Mouse (Mus musculus): ENCODE measurements at regions not wholly inside any gene's neighbourhood (a gene's known extent, or its start where the extent isn't known, plus 50 kb on each side); places are given as distances from the start of the nearest gene placed in this dataset.

DNA sequence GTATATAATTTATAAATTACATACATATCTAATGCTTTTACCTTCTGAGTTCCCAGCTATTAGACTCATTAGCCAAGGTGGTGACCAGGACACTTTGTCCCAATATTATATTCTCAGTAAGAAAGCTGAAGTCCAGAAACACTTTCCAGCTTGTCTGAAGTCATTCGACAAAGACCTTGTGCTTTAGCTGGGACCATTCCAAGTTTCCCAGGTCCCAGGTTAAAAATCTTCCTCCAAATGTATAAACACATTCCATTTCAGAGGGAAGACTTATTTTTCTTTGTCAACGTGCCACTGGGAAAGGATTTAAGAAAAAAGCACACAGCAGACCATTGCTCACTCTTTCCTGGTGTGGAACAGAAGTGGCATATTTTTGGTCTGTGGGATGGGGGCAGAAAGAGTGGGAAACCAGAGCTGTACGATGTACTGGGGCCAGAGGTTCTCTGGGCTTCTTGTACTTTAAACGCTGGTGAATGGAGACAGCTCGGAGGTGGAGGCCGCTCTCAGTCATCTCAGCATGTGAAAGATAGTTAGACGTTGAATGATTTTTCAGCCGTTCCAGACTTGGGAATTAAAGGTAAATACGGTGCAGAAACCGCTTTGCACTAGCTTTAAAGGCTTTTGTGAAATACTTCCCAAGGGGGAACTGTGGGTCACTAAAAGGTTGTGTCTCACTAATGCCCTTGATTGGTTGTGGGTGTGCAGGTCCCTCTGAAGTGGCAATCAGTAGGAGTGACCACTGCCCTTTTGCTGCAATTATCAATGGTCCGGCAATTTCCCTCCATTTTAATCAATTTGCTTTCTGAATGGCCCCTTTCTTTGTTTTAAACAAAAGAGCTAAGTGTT is 261.2 kb upstream of the A1bg start:
- TF ChIP-seq POLR2A (IDR thresholded peaks at IDR 0.05; ENCODE audit: borderline replicate concordance, extremely low read depth, insufficient read depth, insufficient read length, poor library complexity, severe bottlenecking) (no peak), CTCF (IDR thresholded peaks at IDR 0.05; ENCODE audit: borderline replicate concordance, extremely low read depth, insufficient read depth, insufficient read length) (no peak)
- DNase-seq (ENCODE audit: low read depth): peak; percentile 31

DNA sequence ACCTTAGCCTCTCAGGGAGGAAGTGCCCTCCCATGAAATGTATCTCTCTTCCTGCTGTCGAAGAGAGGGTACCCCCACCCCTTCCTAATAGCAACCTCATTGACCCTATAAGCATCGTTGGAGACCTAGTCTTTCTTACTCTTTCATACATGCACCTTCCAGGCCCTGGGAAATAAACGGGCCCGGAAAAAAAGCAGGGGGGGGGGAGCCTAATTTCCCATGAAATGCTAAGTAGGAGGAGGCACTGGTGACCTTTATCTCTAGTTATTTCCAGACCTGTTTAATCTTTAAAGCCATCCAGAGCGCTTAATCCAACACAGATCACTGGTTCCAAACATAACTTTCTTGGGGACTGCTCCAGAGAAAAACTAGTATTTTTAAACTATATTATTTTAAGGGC is 260.5 kb upstream of the A1bg start:
- no peak for TF ChIP-seq POLR2A (IDR thresholded peaks at IDR 0.05; ENCODE audit: borderline replicate concordance, extremely low read depth, insufficient read depth, insufficient read length, poor library complexity, severe bottlenecking)
- no peak for TF ChIP-seq CTCF (IDR thresholded peaks at IDR 0.05; ENCODE audit: borderline replicate concordance, extremely low read depth, insufficient read depth, insufficient read length)
- DNase-seq (ENCODE audit: low read depth): no peak

DNA sequence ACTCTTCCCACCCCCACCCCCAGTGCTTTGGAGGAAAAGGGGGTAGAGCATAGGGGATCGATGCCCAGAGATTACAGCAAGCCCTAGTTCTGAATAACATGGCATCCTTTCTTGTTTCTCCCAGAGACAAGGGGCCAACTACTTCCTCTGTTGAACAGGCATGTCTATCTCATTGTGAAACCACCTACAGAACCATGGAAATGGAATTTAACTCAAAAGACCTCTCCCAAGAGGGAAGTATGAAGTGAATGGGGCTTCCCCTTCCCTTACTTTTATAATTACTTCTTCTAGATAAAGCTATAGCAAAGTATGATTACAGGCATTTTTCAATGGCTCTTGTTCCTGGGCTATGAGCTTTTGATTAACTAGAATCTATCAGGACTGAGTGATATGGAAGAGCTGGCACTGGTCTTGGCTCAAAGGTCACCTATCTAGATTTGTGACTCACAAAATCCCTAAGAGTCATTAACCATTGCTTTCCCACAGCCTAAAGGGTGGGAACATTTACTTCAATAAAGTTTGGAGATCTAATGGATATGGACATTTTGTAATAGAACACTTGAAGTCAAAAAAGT is 246.1 kb upstream of the A1bg start:
- TF ChIP-seq CTCF (IDR thresholded peaks at IDR 0.05; ENCODE audit: borderline replicate concordance, extremely low read depth, insufficient read depth, insufficient read length) (no peak), POLR2A (IDR thresholded peaks at IDR 0.05; ENCODE audit: borderline replicate concordance, extremely low read depth, insufficient read depth, insufficient read length, poor library complexity, severe bottlenecking) (no peak)
- no peak for DNase-seq (ENCODE audit: low read depth)

DNA sequence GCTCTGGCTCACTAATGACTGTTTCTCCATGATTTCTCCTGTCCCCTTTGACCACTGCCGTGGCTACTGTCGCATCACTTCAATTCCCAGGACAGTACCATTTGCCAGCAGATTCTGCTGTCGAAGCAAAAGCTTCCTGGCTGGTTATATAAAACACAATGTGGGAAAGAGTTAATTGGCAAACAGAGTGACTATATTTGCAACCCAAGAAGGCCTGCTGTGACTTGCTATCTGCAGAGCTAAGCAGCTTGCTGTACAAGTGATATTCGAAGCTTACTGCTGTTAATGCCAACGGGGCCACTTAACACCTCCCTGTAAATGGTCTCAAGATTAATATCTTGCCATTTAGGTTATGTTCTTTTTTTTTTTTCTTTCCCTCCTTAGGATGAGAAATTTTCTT is 242.2 kb upstream of the A1bg start:
- peak; percentile 77 for DNase-seq (ENCODE audit: low read depth)

DNA sequence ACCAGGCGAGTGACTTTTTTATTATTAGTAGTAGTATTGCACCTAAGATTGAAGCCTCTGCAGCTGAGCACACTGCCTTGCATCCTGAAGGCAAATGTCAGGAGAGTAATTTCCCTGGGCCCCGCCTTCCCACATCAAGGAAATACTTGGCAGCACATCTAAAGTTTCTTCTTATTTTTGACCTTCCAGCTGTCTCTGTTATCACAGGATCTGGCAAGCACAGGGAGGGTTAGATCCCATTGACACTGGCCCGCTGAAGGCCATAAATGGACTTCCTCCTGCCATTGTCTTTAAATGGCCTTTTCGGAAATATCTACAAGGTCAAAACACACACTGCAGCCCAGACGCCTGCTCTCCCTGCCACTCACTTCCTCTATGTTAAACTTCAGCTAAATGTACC is 238.6 kb upstream of the A1bg start:
- DNase-seq (ENCODE audit: low read depth): no peak
- TF ChIP-seq POLR2A (IDR thresholded peaks at IDR 0.05; ENCODE audit: borderline replicate concordance, extremely low read depth, insufficient read depth, insufficient read length, poor library complexity, severe bottlenecking) (no peak), CTCF (IDR thresholded peaks at IDR 0.05; ENCODE audit: borderline replicate concordance, extremely low read depth, insufficient read depth, insufficient read length) (no peak)

More for the DNA sequence above, 242.2 kb upstream of the A1bg start:
- no peak for TF ChIP-seq POLR2A (IDR thresholded peaks at IDR 0.05; ENCODE audit: borderline replicate concordance, extremely low read depth, insufficient read depth, insufficient read length, poor library complexity, severe bottlenecking)
- no peak for TF ChIP-seq CTCF (IDR thresholded peaks at IDR 0.05; ENCODE audit: borderline replicate concordance, extremely low read depth, insufficient read depth, insufficient read length)

DNA sequence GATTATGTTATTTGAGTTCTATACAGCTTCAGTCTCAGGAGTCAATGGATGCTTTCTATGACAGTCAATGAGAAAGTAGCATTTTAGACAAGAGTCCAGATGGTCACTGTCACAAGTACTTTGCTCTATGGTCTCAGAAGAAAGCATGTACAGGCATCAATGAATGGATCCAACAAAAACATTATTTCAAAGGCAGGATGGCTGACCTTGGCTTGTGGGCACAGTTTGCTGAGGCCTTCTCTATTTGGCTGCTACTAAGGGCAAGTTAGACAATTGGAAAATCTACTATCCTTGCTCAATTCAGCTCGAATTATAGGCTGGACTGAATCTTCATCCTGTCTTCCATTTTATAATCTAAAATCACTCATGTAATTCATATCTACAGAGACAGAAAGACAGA is 237.9 kb upstream of the A1bg start:
- DNase-seq (ENCODE audit: low read depth): no peak
- TF ChIP-seq POLR2A (IDR thresholded peaks at IDR 0.05; ENCODE audit: borderline replicate concordance, extremely low read depth, insufficient read depth, insufficient read length, poor library complexity, severe bottlenecking) (no peak), CTCF (IDR thresholded peaks at IDR 0.05; ENCODE audit: borderline replicate concordance, extremely low read depth, insufficient read depth, insufficient read length) (no peak)

DNA sequence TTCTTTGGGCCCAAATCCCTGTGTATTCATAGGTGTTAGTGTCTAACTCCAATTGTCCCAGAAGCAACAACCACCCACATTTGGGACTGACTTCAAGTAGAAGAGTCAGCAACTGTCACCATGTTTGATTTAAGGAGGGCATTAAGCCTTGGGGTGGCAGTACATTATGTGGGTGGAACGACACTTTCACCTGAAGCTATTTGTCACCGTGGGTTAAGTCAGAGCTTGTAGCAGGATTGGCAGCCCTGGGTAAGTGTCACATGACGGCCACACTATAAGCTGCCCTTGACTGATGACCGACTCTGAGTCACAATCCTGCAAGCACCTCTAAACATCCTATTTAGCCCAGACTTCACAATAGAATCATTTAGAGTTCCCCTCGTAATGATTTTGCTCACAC is 236.7 kb upstream of the A1bg start:
- TF ChIP-seq POLR2A (IDR thresholded peaks at IDR 0.05; ENCODE audit: borderline replicate concordance, extremely low read depth, insufficient read depth, insufficient read length, poor library complexity, severe bottlenecking) (no peak), CTCF (IDR thresholded peaks at IDR 0.05; ENCODE audit: borderline replicate concordance, extremely low read depth, insufficient read depth, insufficient read length) (no peak)

DNA sequence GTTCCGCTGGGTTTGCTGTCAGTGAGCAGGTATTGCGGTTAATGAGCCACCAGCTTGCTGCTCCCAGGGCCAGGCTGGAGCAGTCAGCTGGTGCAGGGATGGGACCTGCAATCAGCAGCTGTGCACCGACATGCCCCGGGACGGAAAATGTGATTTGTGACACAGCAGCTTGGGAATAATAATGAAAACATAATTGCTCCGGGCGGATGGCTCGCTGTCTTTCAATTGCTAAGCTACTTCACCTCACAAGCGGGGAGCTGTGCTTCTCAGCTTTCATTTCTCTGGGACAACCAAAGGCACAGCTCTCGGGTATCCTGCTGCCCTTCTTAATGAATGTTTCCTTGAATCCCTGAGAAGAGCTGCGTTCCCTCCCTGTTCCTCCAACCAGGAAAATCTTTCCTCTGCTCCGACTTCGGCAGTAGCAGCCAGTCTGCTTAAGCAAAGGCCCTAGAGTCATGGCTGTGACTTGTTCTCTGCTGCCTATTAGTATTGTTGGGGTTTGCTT is 235.3 kb upstream of the A1bg start:
- TF ChIP-seq CTCF (IDR thresholded peaks at IDR 0.05; ENCODE audit: borderline replicate concordance, extremely low read depth, insufficient read depth, insufficient read length) (no peak), POLR2A (IDR thresholded peaks at IDR 0.05; ENCODE audit: borderline replicate concordance, extremely low read depth, insufficient read depth, insufficient read length, poor library complexity, severe bottlenecking) (no peak)
- peak; percentile 92 for DNase-seq (ENCODE audit: low read depth)

More for the DNA sequence above, 236.7 kb upstream of the A1bg start:
- no peak for DNase-seq (ENCODE audit: low read depth)

DNA sequence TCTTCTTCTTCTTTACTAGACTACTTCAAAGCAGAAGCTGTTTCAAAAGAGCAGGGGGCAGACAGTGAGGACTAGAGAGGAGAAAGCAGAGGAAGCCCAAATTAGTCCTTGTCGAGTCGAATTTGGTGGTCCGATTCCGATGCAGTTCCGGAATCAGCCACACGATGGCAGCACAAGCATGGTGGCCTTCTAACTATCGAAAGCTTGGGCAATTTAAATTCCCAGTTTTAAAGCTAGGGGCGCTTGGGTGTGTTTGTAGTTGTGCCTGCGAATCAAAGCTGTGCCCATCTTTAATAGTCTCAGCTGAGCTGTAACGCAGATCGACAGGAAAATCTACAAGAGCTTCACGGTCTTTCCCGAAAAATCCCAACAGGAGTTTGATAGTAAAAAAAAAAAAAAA is 234.7 kb upstream of the A1bg start:
- TF ChIP-seq CTCF (IDR thresholded peaks at IDR 0.05; ENCODE audit: borderline replicate concordance, extremely low read depth, insufficient read depth, insufficient read length) (peak; percentile 100), POLR2A (IDR thresholded peaks at IDR 0.05; ENCODE audit: borderline replicate concordance, extremely low read depth, insufficient read depth, insufficient read length, poor library complexity, severe bottlenecking) (no peak)
- peak; percentile 94 for DNase-seq (ENCODE audit: low read depth)

DNA sequence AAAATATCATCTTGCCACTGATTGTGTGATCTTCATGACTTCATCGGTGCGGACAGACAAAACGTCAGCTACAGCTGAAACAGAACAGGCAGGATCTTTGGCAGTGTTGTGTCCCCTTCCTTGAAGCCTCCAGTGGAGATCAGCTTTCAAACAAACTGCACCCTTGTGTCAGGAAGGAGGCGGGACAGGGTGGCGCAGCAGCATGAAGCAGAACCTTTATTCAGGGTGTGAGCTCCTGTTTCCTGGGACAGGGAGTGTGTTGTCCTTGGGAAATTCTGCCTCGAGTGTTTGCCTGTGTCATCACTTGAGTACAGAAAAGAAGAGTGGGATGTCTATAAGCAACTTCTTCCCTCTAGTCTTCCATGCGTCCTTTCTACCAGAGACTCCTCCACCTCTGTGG is 232.7 kb upstream of the A1bg start:
- TF ChIP-seq POLR2A (IDR thresholded peaks at IDR 0.05; ENCODE audit: borderline replicate concordance, extremely low read depth, insufficient read depth, insufficient read length, poor library complexity, severe bottlenecking): no peak
- TF ChIP-seq CTCF (IDR thresholded peaks at IDR 0.05; ENCODE audit: borderline replicate concordance, extremely low read depth, insufficient read depth, insufficient read length): no peak
- DNase-seq (ENCODE audit: low read depth): no peak

DNA sequence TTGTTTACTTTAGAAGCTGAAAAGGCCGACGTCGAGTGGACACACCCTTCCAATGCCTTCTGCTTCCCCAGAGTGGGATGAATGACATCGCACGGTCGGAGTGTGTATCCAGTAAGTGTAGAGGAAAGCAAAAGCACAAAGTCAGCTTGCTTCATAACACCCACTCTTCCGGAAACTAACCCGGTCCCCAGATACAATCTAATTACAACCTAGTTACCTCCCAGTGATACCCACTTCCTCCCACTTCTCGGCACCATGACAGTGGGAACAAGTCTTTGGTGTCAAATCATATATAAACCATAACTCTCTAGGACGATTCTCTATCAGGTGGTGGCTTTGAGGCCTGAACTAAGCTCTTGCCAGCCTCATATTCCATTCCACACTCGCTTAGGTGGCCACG is 231.4 kb upstream of the A1bg start:
- no peak for DNase-seq (ENCODE audit: low read depth)
- TF ChIP-seq POLR2A (IDR thresholded peaks at IDR 0.05; ENCODE audit: borderline replicate concordance, extremely low read depth, insufficient read depth, insufficient read length, poor library complexity, severe bottlenecking): no peak
- no peak for TF ChIP-seq CTCF (IDR thresholded peaks at IDR 0.05; ENCODE audit: borderline replicate concordance, extremely low read depth, insufficient read depth, insufficient read length)

Data from brain, embryonic 14.5 days (tissue).